Mouse (Mus musculus): ENCODE data around the gene Ide.

- TF ChIP-seq CTCF (IDR thresholded peaks at IDR 0.05; ENCODE audit: low read depth, low read length) (no peak), POLR2A (IDR thresholded peaks at IDR 0.05; ENCODE audit: extremely low read depth, insufficient read depth, low read length) (no peak)
Observed at GRCm38 (mm10) chr19:37301733-37302132, 35.9 kb downstream of the Ide start.
